Mouse (Mus musculus) hindbrain, embryonic 15.5 days (tissue): ENCODE measurements at regions not wholly inside any gene's neighbourhood (a gene's known extent, or its start where the extent isn't known, plus 50 kb on each side); places are given as distances from the start of the nearest gene placed in this dataset.

ENCODE experiments used
- ATAC-seq: fragments of 200-750 bp; cut with Nextera tagmentation; 2 replicates; pipeline ENCODE4 v1.8.0; 2017; ENCODE audit warnings: low read depth, moderate number of reproducible peaks, moderate TSS enrichment; ENCODE audit not compliant: low FRiP score
- H3K27ac ChIP-seq: fragments of 300-500 bp; sonication (generic); replicated peaks from 2 replicates; pipeline ENCODE4 v1.5.1; 2015; ENCODE audit warnings: mild to moderate bottlenecking, inconsistent platforms
- H3K27me3 ChIP-seq: fragments of 300-500 bp; sonication (generic); 2 replicates; pipeline ENCODE4 v1.6.1; 2015; ENCODE audit warnings: control low read depth, inconsistent platforms
- H3K36me3 ChIP-seq: fragments of 300-500 bp; sonication (generic); 2 replicates; pipeline ENCODE4 v1.6.1; 2015; ENCODE audit warnings: control low read depth, inconsistent platforms
- H3K4me1 ChIP-seq: fragments of 300-500 bp; sonication (generic); replicated peaks from 2 replicates; pipeline ENCODE4 v1.6.1; 2015; ENCODE audit warnings: control low read depth, inconsistent platforms
- H3K4me2 ChIP-seq: fragments of 300-500 bp; sonication (generic); 2 replicates; pipeline ENCODE4 v1.6.1; 2015; ENCODE audit warnings: moderate library complexity, mild to moderate bottlenecking, inconsistent platforms
- H3K4me3 ChIP-seq: fragments of 300-500 bp; sonication (generic); 2 replicates; pipeline ENCODE4 v1.5.1; 2015; ENCODE audit warnings: mild to moderate bottlenecking, inconsistent platforms
- H3K9ac ChIP-seq: fragments of 300-500 bp; sonication (generic); 2 replicates; pipeline ENCODE4 v1.6.1; 2015; ENCODE audit warnings: inconsistent platforms
- H3K9me3 ChIP-seq: fragments of 300-500 bp; sonication (generic); 2 replicates; pipeline ENCODE4 v1.6.1; 2016; ENCODE audit warnings: control low read depth, inconsistent platforms
- WGBS: fragments of 180-500 bp; shearing (Covaris S2); methylation state at CpG from one replicate; pipeline ENCODE4 v1.1.7; 2015; 5-methylcytosine and 5-hydroxymethylcytosine counted together

GRCm38 (mm10) chr16:15260069-15260468 lies 57.2 kb upstream of the Gm21897 start:
- H3K4me3 ChIP-seq: no peak overlapping the region
- no peak overlapping the region for H3K27ac ChIP-seq
- no peaks in the 10 kb centered on the region for H3K27me3 ChIP-seq
- no peak overlapping the region for H3K4me2 ChIP-seq
- ATAC-seq: no peak
- H3K4me1 ChIP-seq: no peaks in the 10 kb centered on the region
- no peaks in the 10 kb centered on the region for H3K9me3 ChIP-seq
- no peak overlapping the region for H3K9ac ChIP-seq
- H3K36me3 ChIP-seq: no peaks in the 10 kb centered on the region
- WGBS: 80% methylated on average over 4 of the region's 4 CpGs
